Mouse (Mus musculus) liver, embryonic 15.5 days (tissue): ENCODE results near the gene Nfia. TPM values are rescaled to one million over a fixed set of nuclear protein-coding genes. Genes with fewer than 3 reads are reported as not detected.

Source experiments
- ATAC-seq: fragments of 200-750 bp; cut with Nextera tagmentation; 2 replicates; pipeline ENCODE4 v1.8.0; 2017; ENCODE audit warnings: moderate number of reproducible peaks, mild to moderate bottlenecking, moderate library complexity; ENCODE audit not compliant: insufficient read depth
- H3K27ac ChIP-seq: fragments of 300-500 bp; sonication (generic); replicated peaks from 2 replicates; pipeline ENCODE4 v1.5.1; 2015; ENCODE audit warnings: mild to moderate bottlenecking, inconsistent platforms
- H3K27me3 ChIP-seq: fragments of 300-500 bp; sonication (generic); 2 replicates; pipeline ENCODE4 v1.6.1; 2015; ENCODE audit warnings: mild to moderate bottlenecking, inconsistent platforms
- H3K36me3 ChIP-seq: fragments of 300-500 bp; sonication (generic); replicated peaks from 2 replicates; pipeline ENCODE4 v1.6.1; 2015; ENCODE audit warnings: moderate library complexity, mild to moderate bottlenecking, inconsistent platforms
- H3K4me1 ChIP-seq: fragments of 300-500 bp; sonication (generic); replicated peaks from 2 replicates; pipeline ENCODE4 v1.6.1; 2015; ENCODE audit warnings: inconsistent platforms
- H3K4me2 ChIP-seq: fragments of 300-500 bp; sonication (generic); 2 replicates; pipeline ENCODE4 v1.6.1; 2015; ENCODE audit warnings: moderate library complexity, mild to moderate bottlenecking, inconsistent platforms
- H3K4me3 ChIP-seq: fragments of 300-500 bp; sonication (generic); replicated peaks from 2 replicates; pipeline ENCODE4 v1.5.1; 2015; ENCODE audit warnings: mild to moderate bottlenecking, inconsistent platforms
- H3K9ac ChIP-seq: fragments of 300-500 bp; sonication (generic); 2 replicates; pipeline ENCODE4 v1.6.1; 2015; ENCODE audit warnings: moderate library complexity, mild to moderate bottlenecking, inconsistent platforms
- H3K9me3 ChIP-seq: fragments of 300-500 bp; sonication (generic); replicated peaks from 2 replicates; pipeline ENCODE4 v1.6.1; 2016; ENCODE audit warnings: inconsistent platforms
- WGBS: fragments of 180-500 bp; shearing (Covaris S2); methylation state at CpG from one replicate; pipeline ENCODE4 v1.1.7; 2015; ENCODE audit warnings: mixed read lengths; ENCODE audit not compliant: insufficient replicate concordance; 5-methylcytosine and 5-hydroxymethylcytosine counted together
- polyA plus RNA-seq: library from polyadenylated mRNA; unstranded; fragments of >200 nt; fragmentation: Nextera tagmentation; extraction: Ambion mirVana; gene quantifications from 2 replicates; pipeline ENCODE4 v1.2.1, GENCODE M21; 2015

Nfia gene
- polyA plus RNA-seq, 1 experiment from 2014 or later, result 4.1 TPM

DNA sequence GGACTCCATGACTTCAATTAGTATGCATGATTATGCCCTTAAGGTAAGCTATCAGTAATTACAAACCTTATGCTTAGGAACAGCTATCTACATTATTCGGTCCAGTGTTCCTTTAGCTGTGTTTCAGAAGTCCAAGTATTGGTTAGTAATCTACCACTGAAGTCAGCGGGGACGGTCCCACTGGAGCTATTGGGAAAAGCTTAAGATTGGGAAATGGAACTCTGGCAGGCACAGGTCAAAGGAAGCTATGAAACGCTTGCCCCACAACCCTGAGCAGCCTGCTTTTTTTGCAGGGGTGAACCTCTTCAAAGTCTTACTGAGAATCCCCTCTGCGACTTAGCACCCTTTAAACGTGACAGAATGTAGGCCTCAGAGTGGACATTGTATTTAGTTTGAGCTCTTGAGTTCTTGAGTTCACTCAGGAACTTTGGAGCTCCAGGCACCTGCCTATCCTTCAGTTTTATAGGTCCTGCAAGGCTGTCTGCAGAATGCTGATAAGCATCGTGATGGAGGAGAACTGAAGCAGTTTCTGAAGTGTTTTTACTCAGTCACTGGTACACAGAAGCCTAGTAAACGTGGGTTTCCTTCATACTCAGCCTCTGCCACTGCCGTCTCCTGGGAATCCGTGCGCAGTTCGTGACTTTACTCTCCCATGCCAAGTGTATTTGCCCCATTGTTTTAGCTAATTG lies 127.9 kb downstream of the Nfia start:
- Histone ChIP-seq H3K9me3 (no peaks in the 10 kb centered on the region), H3K9ac (no peak overlapping the region), H3K27me3 (no peaks in the 10 kb centered on the region), H3K4me1 (peaks cover 12% of the 10 kb centered on the region), H3K27ac (no peak overlapping the region), H3K4me3 (no peak overlapping the region), H3K4me2 (no peak overlapping the region), H3K36me3 (no peaks in the 10 kb centered on the region)
- 50% methylated on average over 12 of the region's 12 CpGs for WGBS
- 0 out of 2 replicates have a peak, but pooled peaks have one; percentile 47 for ATAC-seq

DNA sequence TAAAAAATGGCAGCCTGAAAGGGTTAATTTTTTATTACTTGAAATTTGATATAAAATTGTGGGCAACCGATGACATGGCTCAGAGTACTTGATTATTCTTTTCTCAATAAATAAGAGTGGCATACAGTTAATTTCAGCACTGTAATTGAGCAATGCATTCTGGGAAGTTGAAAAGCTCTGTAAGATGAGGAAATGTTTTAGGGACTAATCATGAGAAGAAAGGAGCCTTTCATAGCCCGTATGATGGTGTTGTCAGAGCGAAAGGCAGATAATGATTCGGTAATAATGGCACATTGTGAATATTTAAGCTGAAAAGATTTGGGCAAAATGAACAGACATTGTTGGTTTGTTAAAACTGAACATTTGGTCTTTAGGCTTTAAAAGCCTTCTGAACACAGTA lies 133.3 kb downstream of the Nfia start:
- peaks cover 10% of the 10 kb centered on the region for H3K4me1 ChIP-seq
- H3K36me3 ChIP-seq, result no peaks in the 10 kb centered on the region
- H3K27ac ChIP-seq, result no peak overlapping the region
- 60% methylated on average over 4 of the region's 4 CpGs for WGBS
- no peaks in the 10 kb centered on the region for H3K27me3 ChIP-seq
- H3K4me3 ChIP-seq, result no peak overlapping the region
- no peaks in the 10 kb centered on the region for H3K9me3 ChIP-seq
- H3K4me2 ChIP-seq, result no peak overlapping the region
- no peak for ATAC-seq
- no peak overlapping the region for H3K9ac ChIP-seq

GRCm38 (mm10) chr4:97908576-97909147 lies 136.1 kb downstream of the Nfia start:
- Histone ChIP-seq H3K9me3 (no peaks in the 10 kb centered on the region), H3K36me3 (no peaks in the 10 kb centered on the region), H3K4me3 (no peak overlapping the region), H3K27ac (no peak overlapping the region), H3K4me1 (peaks cover 7% of the 10 kb centered on the region), H3K4me2 (no peak overlapping the region), H3K27me3 (no peaks in the 10 kb centered on the region), H3K9ac (no peak overlapping the region)
- no peak for ATAC-seq
- WGBS, result 53% methylated on average over 4 of the region's 4 CpGs

GRCm38 (mm10) chr4:97910115-97910776 lies 137.7 kb downstream of the Nfia start:
- Histone ChIP-seq H3K4me3 (no peak overlapping the region), H3K9me3 (no peaks in the 10 kb centered on the region), H3K9ac (no peak overlapping the region), H3K27ac (peak overlapping the region; percentile 67), H3K27me3 (no peaks in the 10 kb centered on the region), H3K4me1 (peaks cover 7% of the 10 kb centered on the region), H3K4me2 (no peak overlapping the region), H3K36me3 (no peaks in the 10 kb centered on the region)
- no peak for ATAC-seq
- 68% methylated on average over 9 of the region's 9 CpGs for WGBS

GRCm38 (mm10) chr4:97910777-97911580 lies 138.4 kb downstream of the Nfia start:
- no peak overlapping the region for H3K4me3 ChIP-seq
- no peak overlapping the region for H3K9ac ChIP-seq
- H3K9me3 ChIP-seq, result no peaks in the 10 kb centered on the region
- no peaks in the 10 kb centered on the region for H3K36me3 ChIP-seq
- H3K4me2 ChIP-seq, result no peak overlapping the region
- ATAC-seq, result peak; percentile 47; the same call in 1 of the 2 replicates
- no peaks in the 10 kb centered on the region for H3K27me3 ChIP-seq
- WGBS, result 76% methylated on average over 27 of the region's 27 CpGs
- peaks cover 7% of the 10 kb centered on the region for H3K4me1 ChIP-seq
- H3K27ac ChIP-seq, result peak overlapping the region; percentile 67

DNA sequence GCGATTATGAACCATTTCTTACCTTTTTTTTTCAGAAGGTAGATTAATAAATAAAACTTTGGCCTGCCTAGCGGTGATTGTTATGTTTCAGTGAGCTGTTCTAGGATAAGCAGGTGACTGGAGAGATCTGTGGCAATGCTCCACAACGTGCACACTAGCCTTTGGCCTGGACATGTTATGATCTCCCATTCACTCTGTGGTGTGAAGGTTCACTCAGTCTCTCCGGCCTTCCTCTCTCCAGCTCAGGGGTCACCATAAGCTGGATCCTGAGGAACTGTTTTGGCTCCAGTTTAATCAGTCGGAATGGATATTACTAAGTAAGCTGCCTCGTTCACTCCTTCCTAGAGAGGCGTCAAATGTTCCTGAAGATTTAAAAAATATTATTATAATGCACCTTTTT lies 139.2 kb downstream of the Nfia start:
- no peak overlapping the region for H3K9ac ChIP-seq
- peak; percentile 73; the same call in 1 of the 2 replicates for ATAC-seq
- no peak overlapping the region for H3K4me3 ChIP-seq
- no peaks in the 10 kb centered on the region for H3K36me3 ChIP-seq
- H3K4me1 ChIP-seq, result peaks cover 7% of the 10 kb centered on the region
- no peaks in the 10 kb centered on the region for H3K27me3 ChIP-seq
- no peak overlapping the region for H3K4me2 ChIP-seq
- peak overlapping the region; percentile 38; the same call in 1 of the 2 replicates for H3K27ac ChIP-seq
- no peaks in the 10 kb centered on the region for H3K9me3 ChIP-seq
- WGBS, result 77% methylated on average over 7 of the region's 7 CpGs

- H3K27ac ChIP-seq, result peak overlapping the region; percentile 38; the same call in 1 of the 2 replicates
- H3K4me3 ChIP-seq, result no peak overlapping the region
- H3K9ac ChIP-seq, result no peak overlapping the region
- ATAC-seq, result no peak
- no peaks in the 10 kb centered on the region for H3K36me3 ChIP-seq
- peaks cover 7% of the 10 kb centered on the region for H3K4me1 ChIP-seq
- H3K9me3 ChIP-seq, result no peaks in the 10 kb centered on the region
- no peak overlapping the region for H3K4me2 ChIP-seq
- 75% methylated on average over 6 of the region's 6 CpGs for WGBS
- no peaks in the 10 kb centered on the region for H3K27me3 ChIP-seq
These were observed 139.6 kb downstream of the Nfia start for GRCm38 (mm10) chr4:97912155-97912554.

DNA sequence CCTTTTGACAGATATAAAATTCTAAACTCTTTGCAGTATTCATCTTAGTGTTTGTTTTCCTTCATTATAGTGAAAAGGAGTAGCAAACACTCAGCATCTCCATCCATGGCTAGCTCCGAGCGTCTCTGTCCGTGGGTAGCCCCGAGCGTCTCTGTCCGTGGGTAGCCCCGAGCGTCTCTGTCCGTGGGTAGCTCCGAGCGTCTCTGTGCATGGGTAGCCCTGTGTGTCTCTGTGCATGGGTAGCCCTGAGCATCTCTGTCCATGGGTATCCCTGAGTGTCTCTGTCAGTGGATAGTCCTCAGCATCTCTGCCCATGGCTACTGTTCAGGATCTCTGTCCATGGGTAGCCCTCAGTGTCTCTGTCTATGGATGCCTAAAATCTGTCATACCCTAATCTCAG lies 140.0 kb downstream of the Nfia start:
- Histone ChIP-seq H3K4me3 (no peak overlapping the region), H3K9me3 (no peaks in the 10 kb centered on the region), H3K27me3 (no peaks in the 10 kb centered on the region), H3K4me2 (no peak overlapping the region), H3K36me3 (no peaks in the 10 kb centered on the region), H3K27ac (no peak overlapping the region), H3K9ac (no peak overlapping the region), H3K4me1 (peaks cover 7% of the 10 kb centered on the region)
- WGBS, result 89% methylated on average over 11 of the region's 11 CpGs
- ATAC-seq, result no peak

- Histone ChIP-seq H3K4me2 (no peak overlapping the region), H3K9ac (no peak overlapping the region), H3K36me3 (no peaks in the 10 kb centered on the region), H3K4me1 (peaks cover 2% of the 10 kb centered on the region; the same call in 1 of the 2 replicates), H3K4me3 (no peak overlapping the region), H3K27ac (no peak overlapping the region), H3K9me3 (no peaks in the 10 kb centered on the region), H3K27me3 (no peaks in the 10 kb centered on the region)
- WGBS, result 73% methylated on average over 2 of the region's 2 CpGs
- ATAC-seq, result no peak
These were observed 141.8 kb downstream of the Nfia start for GRCm38 (mm10) chr4:97914348-97914747.

DNA sequence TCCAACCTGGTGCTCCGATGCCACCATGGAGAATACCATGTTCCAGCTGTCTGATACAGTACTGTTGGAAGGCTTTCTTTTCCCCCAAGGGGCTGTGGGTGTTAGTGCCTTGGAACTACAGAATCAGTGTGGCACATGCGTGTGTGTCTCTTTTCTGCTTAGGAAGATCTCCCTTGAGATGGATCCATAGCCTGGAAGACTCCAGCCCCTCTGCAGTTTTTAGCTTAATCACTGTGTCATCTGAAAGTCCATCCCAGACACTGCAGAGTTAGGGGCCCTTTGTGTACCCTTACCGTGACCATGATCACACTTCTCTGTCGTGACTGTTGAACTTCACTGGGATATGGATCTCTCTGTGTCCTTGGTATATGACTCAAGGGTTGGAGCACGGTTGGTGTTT lies 142.2 kb downstream of the Nfia start:
- H3K9me3 ChIP-seq, result no peaks in the 10 kb centered on the region
- H3K27ac ChIP-seq, result no peak overlapping the region
- H3K4me1 ChIP-seq, result peaks cover 2% of the 10 kb centered on the region; the same call in 1 of the 2 replicates
- no peak for ATAC-seq
- H3K27me3 ChIP-seq, result no peaks in the 10 kb centered on the region
- WGBS, result 74% methylated on average over 5 of the region's 5 CpGs
- H3K4me2 ChIP-seq, result no peak overlapping the region
- no peaks in the 10 kb centered on the region for H3K36me3 ChIP-seq
- no peak overlapping the region for H3K4me3 ChIP-seq
- no peak overlapping the region for H3K9ac ChIP-seq

GRCm38 (mm10) chr4:97917568-97917967 lies 145.0 kb downstream of the Nfia start:
- no peak overlapping the region for H3K27ac ChIP-seq
- H3K36me3 ChIP-seq, result no peaks in the 10 kb centered on the region
- no peak overlapping the region for H3K4me2 ChIP-seq
- no peak for ATAC-seq
- no peaks in the 10 kb centered on the region for H3K27me3 ChIP-seq
- no peak overlapping the region for H3K9ac ChIP-seq
- WGBS, result 72% methylated on average over 6 of the region's 6 CpGs
- H3K4me1 ChIP-seq, result peaks cover 9% of the 10 kb centered on the region; the same call in 1 of the 2 replicates
- no peaks in the 10 kb centered on the region for H3K9me3 ChIP-seq
- no peak overlapping the region for H3K4me3 ChIP-seq
